ENCODE assay signal across 8 mouse cellular contexts in genomic region chr10:43021512-43022116, GRCm38 (mm10).
DNase-seq lines count a peak whose midpoint lies in the region; ATAC-seq and TF ChIP-seq lines count a peak whose summit lies in the region.

No protein-coding gene starts in this region.

- no peak for TF ChIP-seq EP300 in liver, embryonic 14.5 days (IDR thresholded peaks at IDR 0.05; ENCODE audit: low read depth)

- H3K9ac ChIP-seq in embryonic facial prominence, embryonic 11.5 days (replicated peaks; ENCODE audit: low read length): peak overlapping the region; percentile 57
- no peak overlapping the region for H3K9ac ChIP-seq in liver, embryonic 14.5 days (replicated peaks)

- peaks cover 9% of the 10 kb centered on the region for H3K4me1 ChIP-seq in embryonic facial prominence, embryonic 11.5 days (ENCODE audit: control insufficient read depth, insufficient read depth, low read length)
- H3K4me1 ChIP-seq in liver, embryonic 14.5 days (replicated peaks; ENCODE audit: control insufficient read depth in 2 of 2, insufficient read depth in 2 of 2, low read length in 1 of 2): no peaks in the 10 kb centered on the region

- DNase-seq in left cerebral cortex, postnatal 36 days (ENCODE audit: low spot score in 2 of 2): peak; percentile 43 to 58
- no peak for DNase-seq in left cerebral cortex, adult 9 months (ENCODE audit: low spot score in 2 of 2)
- peak; percentile 59 to 62 for DNase-seq in adrenal gland, postnatal 36 days
- peak; percentile 38 for DNase-seq in embryonic facial prominence, embryonic 11.5 days (ENCODE audit: low spot score)
- peak; percentile 53 for DNase-seq in heart, postnatal 4 days
- DNase-seq in liver, embryonic 14.5 days (ENCODE audit: low read depth in 3 of 3, low spot score in 3 of 3): no peak
- DNase-seq in urinary bladder, postnatal 14 days (ENCODE audit: low spot score): peak; percentile 17

- peak overlapping the region; percentile 55 for H3K4me3 ChIP-seq in embryonic facial prominence, embryonic 11.5 days (ENCODE audit: low read depth, low read length)
- H3K4me3 ChIP-seq in liver, embryonic 14.5 days (ENCODE audit: insufficient read depth in 1 of 2, low read depth in 2 of 2, low read length in 2 of 2): peak overlapping the region; percentile 5 to 37; a peak in 3 of 4 replicates

- no peaks in the 10 kb centered on the region for H3K36me3 ChIP-seq in embryonic facial prominence, embryonic 11.5 days (replicated peaks; ENCODE audit: control insufficient read depth, insufficient read depth, low read depth, low read length)
- no peaks in the 10 kb centered on the region for H3K36me3 ChIP-seq in liver, embryonic 14.5 days (replicated peaks; ENCODE audit: control insufficient read depth, insufficient read depth, low read depth)

- H3K4me2 ChIP-seq in embryonic facial prominence, embryonic 11.5 days (ENCODE audit: low read depth, low read length): peak overlapping the region; percentile 99
- H3K4me2 ChIP-seq in liver, embryonic 14.5 days (ENCODE audit: low read depth): peak overlapping the region; percentile 60

- H3K9me3 ChIP-seq in embryonic facial prominence, embryonic 11.5 days (replicated peaks; ENCODE audit: control insufficient read depth, low read length): no peaks in the 10 kb centered on the region
- no peaks in the 10 kb centered on the region for H3K9me3 ChIP-seq in liver, embryonic 14.5 days (ENCODE audit: control insufficient read depth, low read length)

- ATAC-seq in embryonic facial prominence, embryonic 11.5 days (replicated peaks; ENCODE audit: insufficient number of reproducible peaks, low FRiP score, low TSS enrichment, low read depth): peak; percentile 51; the same call in 1 of the 2 replicates
- ATAC-seq in liver, embryonic 14.5 days (ENCODE audit: insufficient read depth): no peak
- no peak for ATAC-seq in megakaryocyte progenitor cell, adult 5-6 weeks (replicated peaks; ENCODE audit: poor library complexity)

- peaks cover 24% of the 10 kb centered on the region for H3K27me3 ChIP-seq in embryonic facial prominence, embryonic 11.5 days (ENCODE audit: control insufficient read depth, insufficient read depth, low read length)
- peaks cover 46% of the 10 kb centered on the region for H3K27me3 ChIP-seq in liver, embryonic 14.5 days (ENCODE audit: control insufficient read depth, insufficient read depth, low read length)

- no peak for TF ChIP-seq CTCF in liver, embryonic 14.5 days (IDR thresholded peaks at IDR 0.05; ENCODE audit: low read depth)

- intact Hi-C loops in left cerebral cortex, postnatal 36 days (cut with DNase I): loop anchor here (2.0 kb wide), 1 partner anchor 153 kb away; the partner anchor contains the start of genes 9030612E09Rik and Sobp

- H3K27ac ChIP-seq in embryonic facial prominence, embryonic 11.5 days (replicated peaks; ENCODE audit: low read depth, low read length): no peak overlapping the region
- H3K27ac ChIP-seq in liver, embryonic 14.5 days: no peak overlapping the region

- WGBS in embryonic facial prominence, embryonic 11.5 days: under 1% methylated on average over 61 of the region's 69 CpGs
- WGBS in liver, embryonic 14.5 days (ENCODE audit: insufficient replicate concordance): 1% methylated on average over 69 of the region's 69 CpGs

Comparison
In these comparisons a context has a peak if more than half of its experiments do, and no peak if none do; other contexts are left out.
1. DNase-seq: peak in left cerebral cortex, postnatal 36 days (2 of 2), adrenal gland, postnatal 36 days (2 of 2), embryonic facial prominence, embryonic 11.5 days (single experiment), heart, postnatal 4 days (single experiment) and urinary bladder, postnatal 14 days (single experiment); none in left cerebral cortex, adult 9 months (0 of 2) and liver, embryonic 14.5 days (0 of 3).